Mouse (Mus musculus) stomach, postnatal 0 days (tissue): ENCODE results near the gene Cyb5rl.

ENCODE experiments used
- CTCF ChIP-seq: IDR thresholded peaks from 2 replicates; pipeline ENCODE4 v1.5.1; 2016; ENCODE audit warnings: antibody characterized with exemption, low read depth, mild to moderate bottlenecking, moderate library complexity
- EP300 ChIP-seq: optimal IDR thresholded peaks from 2 replicates; pipeline ENCODE3; 2016; ENCODE audit warnings: antibody characterized with exemption

DNA sequence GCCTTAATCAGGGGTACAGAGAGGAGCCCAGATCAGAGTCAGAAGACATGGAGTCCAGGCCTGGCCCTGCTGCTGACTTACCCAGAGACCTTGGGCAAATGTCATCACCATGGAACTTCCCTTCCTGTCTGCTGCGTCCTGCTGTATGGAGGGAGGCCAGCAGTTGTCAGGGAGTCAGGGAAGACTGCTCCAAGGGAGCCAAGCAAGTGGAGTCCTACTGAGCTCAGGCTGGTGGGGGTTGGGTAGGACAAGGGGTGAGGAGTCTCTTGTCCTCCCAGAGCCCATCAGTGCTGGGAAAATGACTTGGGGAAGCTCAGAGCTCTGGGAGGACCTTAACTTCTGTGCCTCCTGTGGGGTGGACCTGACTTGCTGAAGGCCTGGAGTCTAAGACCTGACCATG is 17.6 kb downstream of the Cyb5rl start:
- no peak for TF ChIP-seq EP300
- no peak for TF ChIP-seq CTCF
